Mouse (Mus musculus): Measurements from ENCODE around the gene Noa1. TPM values are rescaled to one million over a fixed set of nuclear protein-coding genes. Genes with fewer than 3 reads are reported as not detected.

Gene Noa1
- total and polyA plus RNA-seq, 2 experiments from 2014 or later = 16.3 to 33.3 TPM

DNA sequence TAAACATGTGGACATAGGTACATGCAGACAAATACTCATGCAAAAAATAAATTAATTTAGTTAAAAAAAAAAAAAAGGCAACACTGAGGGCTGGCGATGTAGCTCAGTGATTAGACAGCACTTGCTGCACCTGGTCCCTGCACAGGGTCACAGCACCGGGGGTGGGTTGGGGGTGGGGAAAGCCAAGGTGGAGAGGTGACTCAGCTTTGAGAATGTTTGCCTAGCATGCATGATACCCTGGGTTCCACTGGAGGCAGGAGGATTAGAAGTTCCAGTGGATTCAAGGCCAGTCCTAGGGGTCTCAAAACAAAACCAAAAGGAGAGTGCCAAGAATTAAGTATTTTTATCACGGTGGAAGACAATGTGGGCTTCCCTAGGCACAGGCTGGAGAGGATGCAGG lies 52.3 kb downstream of the Noa1 start:
- Histone ChIP-seq H3K4me2 (ENCODE audit: low read depth, low read length) (no peak overlapping the region), H3K36me3 (ENCODE audit: insufficient read depth, low read length) (no peaks in the 10 kb centered on the region), H3K27me3 (ENCODE audit: insufficient read depth, low read length) (no peaks in the 10 kb centered on the region), H3K27ac (no peak overlapping the region), H3K4me3 (ENCODE audit: low read length) (no peak overlapping the region), H3K9ac (replicated peaks; ENCODE audit: low read length) (no peak overlapping the region), H3K4me1 (ENCODE audit: insufficient read depth, low read length) (no peaks in the 10 kb centered on the region), H3K9me3 (ENCODE audit: low read length) (no peaks in the 10 kb centered on the region)
- no peak for DNase-seq (ENCODE audit: low spot score)
- TF ChIP-seq CTCF (IDR thresholded peaks at IDR 0.05; ENCODE audit: low read depth) = no peak
- ATAC-seq = no peak
- WGBS = 84% methylated on average over 3 of the region's 3 CpGs

DNA sequence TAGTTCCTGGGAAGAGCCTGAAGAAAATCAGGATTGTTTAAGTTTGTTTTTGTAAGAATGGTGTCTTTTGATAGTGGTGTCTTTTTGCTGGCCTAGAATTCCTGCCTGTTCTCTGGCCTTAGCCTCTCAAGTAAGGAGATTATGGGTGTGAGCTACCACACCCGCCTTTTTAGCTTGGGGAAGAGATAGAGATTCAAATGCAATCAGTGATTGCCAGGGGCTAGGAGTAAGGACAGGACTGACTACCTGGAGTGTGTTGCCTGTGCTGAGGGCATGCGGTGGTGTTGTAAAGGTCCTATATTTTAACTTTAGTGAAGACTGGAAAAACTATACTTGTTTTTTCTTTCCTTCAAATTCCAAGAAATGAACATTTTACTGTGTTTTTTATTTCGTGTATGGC lies 55.5 kb downstream of the Noa1 start:
- no peak overlapping the region for H3K4me2 ChIP-seq (ENCODE audit: low read depth, low read length)
- H3K4me1 ChIP-seq (ENCODE audit: insufficient read depth, low read length) = no peaks in the 10 kb centered on the region
- no peaks in the 10 kb centered on the region for H3K36me3 ChIP-seq (ENCODE audit: insufficient read depth, low read length)
- 73% methylated on average over 3 of the region's 3 CpGs for WGBS
- no peak for TF ChIP-seq CTCF (IDR thresholded peaks at IDR 0.05; ENCODE audit: low read depth)
- ATAC-seq = no peak
- H3K27ac ChIP-seq = no peak overlapping the region
- DNase-seq (ENCODE audit: low spot score) = no peak
- H3K9me3 ChIP-seq (ENCODE audit: low read length) = no peaks in the 10 kb centered on the region
- no peak overlapping the region for H3K4me3 ChIP-seq (ENCODE audit: low read length)
- H3K9ac ChIP-seq (replicated peaks; ENCODE audit: low read length) = no peak overlapping the region
- H3K27me3 ChIP-seq (ENCODE audit: insufficient read depth, low read length) = no peaks in the 10 kb centered on the region

DNA sequence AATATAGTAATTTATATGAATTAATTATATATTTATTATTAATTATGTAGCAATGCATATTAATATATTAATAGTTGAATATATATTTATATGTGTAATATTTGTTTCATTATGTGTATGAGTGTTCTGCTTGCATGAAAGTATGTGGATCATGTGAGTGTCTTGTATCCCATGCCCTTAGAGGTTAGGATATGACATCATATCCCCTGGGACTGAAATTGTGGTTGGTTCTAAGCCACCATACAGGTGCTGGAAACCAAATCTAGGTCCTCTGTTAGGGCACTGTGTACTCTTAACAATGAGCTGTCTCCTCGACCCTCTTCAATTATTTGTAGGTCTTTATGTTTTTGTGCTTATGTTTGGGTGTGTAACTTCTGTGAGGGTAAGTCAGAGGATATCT lies 56.7 kb downstream of the Noa1 start:
- ATAC-seq = no peak
- 100% methylated on average over 1 of the region's 1 CpGs for WGBS
- TF ChIP-seq CTCF (IDR thresholded peaks at IDR 0.05; ENCODE audit: low read depth) = no peak
- H3K9me3 ChIP-seq (ENCODE audit: low read length) = no peaks in the 10 kb centered on the region
- no peak overlapping the region for H3K4me2 ChIP-seq (ENCODE audit: low read depth, low read length)
- no peaks in the 10 kb centered on the region for H3K4me1 ChIP-seq (ENCODE audit: insufficient read depth, low read length)
- no peaks in the 10 kb centered on the region for H3K27me3 ChIP-seq (ENCODE audit: insufficient read depth, low read length)
- H3K27ac ChIP-seq = no peak overlapping the region
- H3K36me3 ChIP-seq (ENCODE audit: insufficient read depth, low read length) = no peaks in the 10 kb centered on the region
- no peak overlapping the region for H3K4me3 ChIP-seq (ENCODE audit: low read length)
- H3K9ac ChIP-seq (replicated peaks; ENCODE audit: low read length) = no peak overlapping the region
- DNase-seq (ENCODE audit: low spot score) = no peak

DNA sequence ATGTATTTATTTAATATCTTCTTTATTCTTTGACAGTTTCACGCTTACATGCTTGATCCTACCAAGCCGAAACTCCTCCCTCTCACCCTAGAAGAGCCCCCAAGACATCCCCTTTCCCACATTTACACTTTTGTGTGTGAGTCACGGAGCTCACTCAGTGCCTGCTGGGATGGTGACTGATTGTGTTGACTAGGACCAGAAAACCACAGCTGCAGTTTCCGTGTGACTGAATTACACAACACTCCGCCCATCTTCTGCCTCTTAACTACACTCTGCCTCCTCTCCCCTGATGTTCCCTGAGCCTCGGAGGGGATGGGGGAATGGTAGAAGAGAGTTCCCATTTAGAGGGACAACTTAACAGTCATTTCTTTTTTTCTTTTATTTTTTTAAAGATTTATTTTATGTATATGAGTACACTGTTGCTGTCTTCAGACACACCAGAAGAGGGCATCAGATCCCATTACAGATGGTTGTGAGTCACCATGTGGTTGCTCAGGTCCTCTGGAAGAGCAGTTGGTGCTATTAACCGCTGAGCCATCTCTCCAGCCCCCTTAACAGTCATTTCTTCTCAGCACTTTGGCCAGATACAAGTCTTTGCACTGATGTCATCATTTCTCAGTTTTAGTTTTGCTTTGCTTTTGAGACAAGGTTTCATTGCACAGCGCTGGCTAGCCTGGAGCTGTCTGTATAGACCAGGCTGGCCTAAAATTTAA lies 57.6 kb downstream of the Noa1 start:
- no peak for ATAC-seq
- TF ChIP-seq CTCF (IDR thresholded peaks at IDR 0.05; ENCODE audit: low read depth) = no peak
- no peak for DNase-seq (ENCODE audit: low spot score)
- no peak overlapping the region for H3K27ac ChIP-seq
- 64% methylated on average over 8 of the region's 8 CpGs for WGBS
- H3K27me3 ChIP-seq (ENCODE audit: insufficient read depth, low read length) = no peaks in the 10 kb centered on the region
- H3K4me2 ChIP-seq (ENCODE audit: low read depth, low read length) = no peak overlapping the region
- H3K36me3 ChIP-seq (ENCODE audit: insufficient read depth, low read length) = no peaks in the 10 kb centered on the region
- no peak overlapping the region for H3K9ac ChIP-seq (replicated peaks; ENCODE audit: low read length)
- H3K9me3 ChIP-seq (ENCODE audit: low read length) = no peaks in the 10 kb centered on the region
- H3K4me3 ChIP-seq (ENCODE audit: low read length) = no peak overlapping the region
- no peaks in the 10 kb centered on the region for H3K4me1 ChIP-seq (ENCODE audit: insufficient read depth, low read length)

DNA sequence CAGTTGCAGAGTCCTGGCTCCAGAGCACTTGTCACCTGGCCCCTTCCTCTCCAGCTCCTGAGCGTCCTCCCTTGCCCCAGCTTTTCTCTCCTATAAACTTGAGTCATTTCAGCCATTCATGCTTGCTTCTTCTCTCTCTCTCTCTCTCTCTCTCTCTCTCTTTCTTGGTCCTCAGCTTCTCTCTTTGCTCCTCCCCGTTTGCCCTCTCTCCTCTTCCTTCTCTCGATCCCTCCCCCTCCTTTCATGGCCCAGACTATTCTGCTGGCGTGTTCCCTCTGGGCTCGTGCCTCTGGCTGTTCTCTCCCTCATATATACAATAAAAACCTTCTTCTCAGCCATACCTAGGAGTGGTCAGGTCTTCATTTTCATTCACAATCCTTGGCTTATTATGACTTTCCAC lies 58.2 kb downstream of the Noa1 start:
- 32% methylated on average over 5 of the region's 5 CpGs for WGBS
- H3K4me3 ChIP-seq (ENCODE audit: low read length) = no peak overlapping the region
- H3K27ac ChIP-seq = no peak overlapping the region
- no peaks in the 10 kb centered on the region for H3K36me3 ChIP-seq (ENCODE audit: insufficient read depth, low read length)
- H3K4me1 ChIP-seq (ENCODE audit: insufficient read depth, low read length) = no peaks in the 10 kb centered on the region
- no peaks in the 10 kb centered on the region for H3K27me3 ChIP-seq (ENCODE audit: insufficient read depth, low read length)
- ATAC-seq = no peak
- no peak overlapping the region for H3K9ac ChIP-seq (replicated peaks; ENCODE audit: low read length)
- H3K4me2 ChIP-seq (ENCODE audit: low read depth, low read length) = no peak overlapping the region
- no peak for TF ChIP-seq CTCF (IDR thresholded peaks at IDR 0.05; ENCODE audit: low read depth)
- no peaks in the 10 kb centered on the region for H3K9me3 ChIP-seq (ENCODE audit: low read length)
- DNase-seq (ENCODE audit: low spot score) = no peak

DNA sequence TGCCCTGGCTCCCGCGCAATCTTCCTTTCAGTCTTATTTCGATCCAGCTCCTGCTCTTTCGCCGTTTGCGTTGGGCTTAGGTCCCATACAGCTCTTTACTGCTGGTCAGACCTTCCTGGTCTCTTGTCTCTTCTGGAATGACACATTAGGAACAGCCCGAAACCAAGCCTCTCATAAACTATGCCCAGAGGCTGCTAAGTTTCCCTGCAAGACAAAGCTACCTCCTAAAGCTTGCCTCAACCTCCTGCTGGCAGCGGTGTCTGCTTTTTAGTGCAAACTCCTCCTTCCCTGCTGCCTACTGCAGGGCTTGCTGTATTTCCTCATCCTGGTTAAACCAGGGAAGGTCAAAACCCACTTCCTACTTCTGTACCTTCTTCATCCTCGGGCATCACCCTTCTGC lies 59.8 kb downstream of the Noa1 start:
- Histone ChIP-seq H3K4me3 (ENCODE audit: low read length) (no peak overlapping the region), H3K4me1 (ENCODE audit: insufficient read depth, low read length) (peaks cover 5% of the 10 kb centered on the region; the same call in 1 of the 2 replicates), H3K27me3 (ENCODE audit: insufficient read depth, low read length) (no peaks in the 10 kb centered on the region), H3K36me3 (ENCODE audit: insufficient read depth, low read length) (no peaks in the 10 kb centered on the region), H3K9ac (replicated peaks; ENCODE audit: low read length) (no peak overlapping the region), H3K9me3 (ENCODE audit: low read length) (no peaks in the 10 kb centered on the region), H3K27ac (no peak overlapping the region), H3K4me2 (ENCODE audit: low read depth, low read length) (no peak overlapping the region)
- no peak for ATAC-seq
- no peak for TF ChIP-seq CTCF (IDR thresholded peaks at IDR 0.05; ENCODE audit: low read depth)
- WGBS = 72% methylated on average over 9 of the region's 9 CpGs
- no peak for DNase-seq (ENCODE audit: low spot score)
